Mouse (Mus musculus): Measurements from ENCODE around the gene Pex11a.

Pex11a gene

DNA sequence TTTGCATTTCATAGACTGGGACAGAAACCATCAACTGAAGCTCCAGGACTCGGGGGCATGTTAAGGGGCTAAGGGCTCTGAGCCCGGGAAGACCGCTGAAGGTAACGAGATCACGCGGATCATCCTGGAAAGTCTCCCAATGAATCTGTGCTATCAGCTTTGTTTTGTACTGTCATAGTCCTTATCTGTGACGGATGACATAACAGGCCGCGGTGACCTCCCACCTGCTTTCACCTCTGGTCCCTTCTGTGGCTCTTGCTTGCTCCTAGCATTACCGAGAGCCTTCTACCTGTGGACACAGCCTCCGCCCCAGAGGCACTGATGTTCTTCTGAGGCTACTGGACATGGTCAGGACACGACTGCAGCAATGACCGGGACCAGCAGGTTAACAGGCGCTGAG is 6.4 kb downstream of the Pex11a start:
- DNase-seq (ENCODE audit: low spot score), result no peak

GRCm38 (mm10) chr7:79734563-79734962 is 8.4 kb downstream of the Pex11a start:
- peak; percentile 75 for DNase-seq (ENCODE audit: low spot score)

- no peak for DNase-seq (ENCODE audit: low spot score)
Measured at GRCm38 (mm10) chr7:79732622-79733021, 10.3 kb downstream of the Pex11a start, which contains the start of gene Plin1. Gene Plin1 (minus strand): TSS chr7:79732903.

- DNase-seq (ENCODE audit: low spot score), result no peak
Measured at GRCm38 (mm10) chr7:79731438-79731837, 11.5 kb downstream of the Pex11a start.

- no peak for DNase-seq (ENCODE audit: low spot score)
Measured at GRCm38 (mm10) chr7:79729743-79730370, 13.1 kb downstream of the Pex11a start.

GRCm38 (mm10) chr7:79729169-79729568 is 13.8 kb downstream of the Pex11a start:
- DNase-seq (ENCODE audit: low spot score), result no peak

DNA sequence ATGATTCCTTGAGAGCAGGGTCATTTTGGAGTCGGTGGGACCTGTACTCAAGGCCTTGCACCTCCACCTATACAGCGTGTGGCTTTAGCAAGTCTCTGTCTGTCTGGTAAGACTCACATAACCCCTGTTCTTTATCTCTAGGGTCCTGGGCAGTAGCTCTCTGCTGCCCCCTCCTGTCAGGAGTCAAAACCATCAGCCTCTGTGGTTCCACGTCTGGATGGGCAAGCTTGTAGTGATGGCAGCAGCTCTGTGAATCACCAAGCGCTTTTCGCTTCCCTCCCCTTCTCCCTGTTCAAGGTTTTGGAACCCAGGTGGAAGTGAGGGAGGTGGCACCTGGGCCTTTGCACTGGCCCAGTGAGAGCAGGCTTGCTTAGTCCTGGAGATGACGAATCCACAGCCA is 14.7 kb downstream of the Pex11a start:
- no peak for DNase-seq (ENCODE audit: low spot score)

- DNase-seq (ENCODE audit: low spot score), result no peak
Measured at GRCm38 (mm10) chr7:79727091-79727490, 15.8 kb downstream of the Pex11a start.

DNA sequence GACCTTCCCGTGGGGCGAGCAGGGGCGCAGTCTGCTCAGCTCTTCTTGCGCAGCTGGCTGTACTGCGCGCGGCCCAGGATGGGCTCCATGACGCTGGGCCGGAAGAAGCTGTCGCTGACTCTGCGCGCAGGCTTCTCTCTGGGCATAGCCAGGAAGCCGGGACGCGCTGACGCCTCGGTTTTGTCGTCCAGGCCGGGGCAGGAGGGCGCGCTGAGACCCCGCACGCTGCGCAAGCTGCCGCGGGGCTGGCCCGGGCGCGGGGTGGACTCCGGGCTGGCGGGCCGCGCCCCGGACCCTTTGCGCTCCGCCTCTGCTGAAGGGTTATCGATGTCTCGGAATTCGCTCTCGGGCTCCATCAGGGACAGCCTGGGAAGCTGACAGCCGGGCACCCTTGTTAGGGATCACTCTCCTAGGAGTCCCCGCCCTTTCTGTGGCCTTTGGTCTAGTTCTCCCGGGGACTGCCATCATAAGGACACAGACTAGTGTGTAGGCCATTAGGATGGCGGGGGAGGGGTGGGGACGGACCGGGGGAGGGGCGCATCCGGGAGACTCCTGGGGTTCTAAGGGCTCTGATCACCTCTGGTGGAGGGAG is 21.4 kb downstream of the Pex11a start:
- DNase-seq (ENCODE audit: low spot score), result peak; percentile 21

DNA sequence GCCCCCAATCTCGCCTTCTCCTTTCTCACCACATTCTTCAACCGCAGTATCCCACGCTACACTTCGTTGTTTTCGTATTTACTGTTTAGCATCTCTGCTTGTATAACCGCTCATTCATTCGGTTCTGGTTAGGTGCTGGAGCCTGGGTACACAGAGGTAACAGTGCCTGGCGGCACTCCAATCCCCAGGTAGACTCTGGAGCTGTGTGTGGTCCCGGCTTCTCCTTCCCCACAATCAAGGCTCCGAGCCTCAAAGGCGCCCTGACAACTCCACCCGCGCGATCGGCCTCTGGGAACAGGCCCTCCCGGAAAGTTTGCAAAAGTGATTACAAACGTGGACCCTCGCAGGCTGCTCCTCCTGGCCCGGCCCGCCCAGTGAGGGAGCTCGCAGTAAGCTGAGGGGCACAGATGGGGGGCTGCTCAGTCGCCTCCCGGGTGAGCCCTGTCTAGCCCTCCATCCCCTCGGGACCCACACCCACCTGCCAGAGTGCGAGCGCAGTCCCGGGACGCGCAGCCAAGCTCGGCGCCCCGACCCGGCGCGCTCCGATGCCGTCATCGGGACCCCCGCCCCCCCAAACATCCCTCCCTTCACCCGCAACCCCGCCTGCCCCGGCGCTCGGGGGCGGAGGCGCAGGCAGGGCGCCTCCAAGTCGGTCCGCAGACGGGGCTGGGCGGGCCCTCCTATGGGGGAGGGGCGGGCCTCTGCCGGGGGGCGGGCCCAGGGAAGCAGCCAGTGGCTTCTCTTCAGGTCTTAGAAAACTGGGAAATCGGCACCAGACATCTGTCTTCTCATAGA is 27.5 kb downstream of the Pex11a start, which contains the start of gene Kif7:
Gene Kif7 (minus strand): TSS at position 534 of the 795 bp plus-strand sequence.
- DNase-seq (ENCODE audit: low spot score), result peak; percentile 82

DNA sequence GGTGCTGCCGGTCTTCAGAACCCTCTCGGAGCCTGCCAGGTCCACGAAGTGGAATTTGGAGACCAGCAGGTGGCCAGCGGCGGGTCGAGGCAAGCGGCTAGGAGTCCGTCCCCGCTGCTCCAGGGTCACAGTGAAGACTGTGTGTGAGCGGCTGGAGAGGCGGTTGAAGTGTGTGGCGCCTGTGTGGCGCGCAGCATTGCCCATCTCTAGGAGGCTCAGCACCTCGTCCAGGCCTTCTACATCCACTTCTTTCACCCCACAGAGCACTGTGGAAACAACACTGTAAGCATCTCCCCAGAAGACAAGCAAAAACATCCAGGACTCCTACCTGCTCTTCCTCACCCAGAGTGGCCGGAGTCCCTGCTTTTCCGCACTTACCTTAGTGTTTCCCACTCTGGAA is 32.1 kb downstream of the Pex11a start:
- no peak for DNase-seq (ENCODE audit: low spot score)

DNA sequence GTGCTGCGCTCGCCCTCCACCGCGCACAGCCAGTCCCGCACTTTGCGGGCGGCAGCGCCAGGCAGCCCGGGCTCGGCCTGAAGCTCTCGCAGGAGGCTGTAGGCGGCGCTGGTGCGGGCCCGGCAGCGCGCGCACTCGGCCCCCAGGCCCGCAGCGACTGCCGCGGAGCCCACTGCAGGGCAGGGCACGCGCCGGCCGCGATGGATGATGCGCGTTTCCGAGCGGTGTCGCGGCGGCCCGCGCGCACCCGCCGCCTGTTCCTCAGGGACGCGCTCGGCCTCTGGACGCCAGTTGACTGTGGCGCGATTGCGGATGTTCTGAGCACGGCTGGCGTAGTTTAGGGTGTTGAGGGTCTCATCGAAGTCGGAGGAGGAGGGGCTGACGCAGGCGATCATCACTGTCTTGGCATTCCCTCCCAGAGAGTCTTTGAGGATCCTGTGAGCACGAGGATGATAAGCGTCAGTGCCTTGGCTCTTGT is 32.8 kb downstream of the Pex11a start:
- DNase-seq (ENCODE audit: low spot score), result no peak

GRCm38 (mm10) chr7:79705210-79705609 is 37.7 kb downstream of the Pex11a start:
- no peak for DNase-seq (ENCODE audit: low spot score)

DNA sequence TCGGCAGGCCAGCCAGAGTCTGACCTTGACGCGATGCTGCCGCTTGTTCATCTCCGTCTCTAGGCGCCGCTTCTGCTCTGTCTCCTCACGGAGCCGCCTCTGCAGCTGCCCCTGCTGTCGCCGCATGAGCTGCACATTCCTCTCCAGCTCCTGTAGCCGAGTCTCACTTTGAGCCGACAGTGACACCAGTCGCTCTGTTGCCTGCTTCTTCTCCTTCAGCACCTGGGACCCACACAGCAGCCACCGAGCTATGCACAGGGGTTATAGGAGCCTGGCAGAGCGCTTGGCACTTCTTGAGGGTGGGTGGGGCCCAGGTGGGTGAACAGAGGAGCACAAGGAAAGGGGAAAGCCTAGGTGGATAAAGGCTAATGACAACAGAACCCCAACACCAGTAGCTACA is 40.2 kb downstream of the Pex11a start:
- DNase-seq (ENCODE audit: low spot score), result no peak

DNA sequence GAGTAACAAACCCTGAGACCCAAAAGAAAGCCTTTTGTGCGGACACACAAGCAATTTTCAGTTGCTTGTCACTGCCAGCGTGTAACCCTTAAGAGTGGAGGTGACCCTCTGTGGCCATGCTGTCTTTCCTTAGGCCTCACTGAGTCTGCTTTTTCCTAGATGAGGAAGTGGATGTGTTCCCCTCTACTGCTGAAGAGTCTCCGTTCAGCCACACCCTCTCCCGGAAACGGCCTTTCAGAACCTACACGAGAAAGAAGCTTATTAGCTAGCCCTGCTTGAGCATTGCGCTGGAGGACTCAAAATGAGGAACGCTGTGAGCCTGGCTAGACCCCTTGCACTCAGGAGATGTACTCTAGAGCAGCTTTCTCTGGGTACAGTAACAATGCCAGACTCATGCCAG is 46.4 kb downstream of the Pex11a start:
- no peak for DNase-seq (ENCODE audit: low spot score)
